ENCODE assay signal across 8 mouse cellular contexts in the genomic region with DNA sequence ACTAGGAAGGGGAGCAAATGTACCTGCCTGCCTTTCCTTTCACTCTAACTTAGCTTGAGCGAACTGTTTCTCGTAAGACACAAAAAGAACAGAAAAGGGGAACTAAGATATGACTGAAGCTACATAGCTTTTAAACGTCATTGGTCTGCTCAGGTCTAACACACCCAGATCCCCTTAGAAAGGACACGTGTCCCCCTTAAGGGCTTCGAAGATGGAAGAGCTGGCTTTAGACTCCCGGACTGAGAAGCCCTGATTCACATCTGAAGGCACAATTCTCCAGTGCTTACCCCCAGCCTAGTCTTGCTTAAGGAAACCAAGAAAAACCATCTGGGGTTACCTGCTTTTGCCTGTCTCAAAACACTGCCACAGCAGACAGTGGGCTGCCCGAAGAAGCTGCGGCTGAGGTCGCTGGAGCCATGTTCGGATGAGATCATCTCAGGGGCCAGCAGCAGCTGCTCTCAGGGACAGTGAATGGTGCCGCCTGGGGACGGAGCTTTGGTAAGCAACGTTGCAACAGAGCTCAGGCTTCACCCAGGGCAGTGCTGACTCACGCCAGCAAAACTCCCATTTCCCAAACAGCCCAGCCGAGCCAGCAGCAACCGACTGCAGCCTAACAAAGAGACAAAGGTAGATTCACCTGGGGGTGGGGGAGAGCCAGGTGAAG. TPM values are rescaled to one million over a fixed set of nuclear protein-coding genes. Genes with fewer than 3 reads are reported as not detected.
DNase-seq lines count a peak whose midpoint lies in the region; ATAC-seq lines count a peak whose summit lies in the region.
"Had no signal": no experiment of that assay in that cellular context is flagged by ENCODE, and none has a peak within 500 bp of the region (broad histone marks: within the 10 kb centered on the region; RNA-seq: fewer than 3 reads in every experiment).

No protein-coding gene starts in this region.

- H3K4me3 ChIP-seq in hindbrain, embryonic 14.5 days (replicated peaks; ENCODE audit: low read length) = 0 out of 2 replicates have a peak overlapping the region, but pooled peaks have one; percentile 11
- no peak overlapping the region for H3K4me3 ChIP-seq in limb, embryonic 12.5 days (replicated peaks)
- no peak overlapping the region for H3K4me3 ChIP-seq in midbrain, embryonic 12.5 days

- peak overlapping the region; percentile 34 for H3K9ac ChIP-seq in hindbrain, embryonic 14.5 days
- H3K9ac ChIP-seq in limb, embryonic 12.5 days (replicated peaks) = no peak overlapping the region; the same call in 1 of the 2 replicates
- 0 out of 2 replicates have a peak overlapping the region, but pooled peaks have one; percentile 28 for H3K9ac ChIP-seq in midbrain, embryonic 12.5 days (replicated peaks)

- peak overlapping the region; percentile 26 for H3K4me2 ChIP-seq in hindbrain, embryonic 14.5 days (replicated peaks)
- peak overlapping the region; percentile 37 for H3K4me2 ChIP-seq in limb, embryonic 12.5 days
- H3K4me2 ChIP-seq in midbrain, embryonic 12.5 days (replicated peaks) = peak overlapping the region; percentile 34

- H3K4me1 ChIP-seq in hindbrain, embryonic 14.5 days (replicated peaks; ENCODE audit: control insufficient read depth, insufficient read depth, low read length) = peaks cover 22% of the 10 kb centered on the region
- H3K4me1 ChIP-seq in limb, embryonic 12.5 days (replicated peaks) = peaks cover 43% of the 10 kb centered on the region
- H3K4me1 ChIP-seq in midbrain, embryonic 12.5 days = peaks cover 32% of the 10 kb centered on the region

- peak overlapping the region; percentile 30; the same call in 1 of the 2 replicates for H3K27ac ChIP-seq in hindbrain, embryonic 14.5 days
- H3K27ac ChIP-seq in limb, embryonic 12.5 days = peak overlapping the region; percentile 53
- H3K27ac ChIP-seq in midbrain, embryonic 12.5 days (replicated peaks) = peak overlapping the region; percentile 12; the same call in 1 of the 2 replicates

- ATAC-seq in hindbrain, embryonic 14.5 days (ENCODE audit: low FRiP score) = no peak
- peak; percentile 59; the same call in 1 of the 2 replicates for ATAC-seq in limb, embryonic 12.5 days (ENCODE audit: insufficient number of reproducible peaks, insufficient read depth, low FRiP score, low TSS enrichment, low read depth)
- no peak; the same call in 1 of the 2 replicates for ATAC-seq in midbrain, embryonic 12.5 days (ENCODE audit: low FRiP score, low read depth)

- 30% methylated on average over 16 of the region's 16 CpGs for WGBS in hindbrain, embryonic 14.5 days
- 38% methylated on average over 16 of the region's 16 CpGs for WGBS in limb, embryonic 12.5 days
- 28% methylated on average over 16 of the region's 16 CpGs for WGBS in midbrain, embryonic 12.5 days

- DNase-seq in adrenal gland, adult (ENCODE audit: inconsistent age in 2 of 2, low spot score in 1 of 2) = peak; percentile 89 to 94
- DNase-seq in cerebellum, postnatal 10 days = peak; percentile 49 to 54
- peak; percentile 78 for DNase-seq in gastrocnemius, adult 18-20 months (ENCODE audit: low spot score)
- DNase-seq in hindbrain, embryonic 14.5 days (ENCODE audit: low spot score) = no peak
- DNase-seq in spleen, adult 12 weeks (ENCODE audit: low spot score) = peak; percentile 72

- no peaks in the 10 kb centered on the region for H3K36me3 ChIP-seq in hindbrain, embryonic 14.5 days (replicated peaks; ENCODE audit: control insufficient read depth, insufficient read depth)
- H3K36me3 ChIP-seq in limb, embryonic 12.5 days = no peaks in the 10 kb centered on the region
- H3K36me3 ChIP-seq in midbrain, embryonic 12.5 days = no peaks in the 10 kb centered on the region

- no peaks in the 10 kb centered on the region for H3K27me3 ChIP-seq in hindbrain, embryonic 14.5 days (ENCODE audit: control insufficient read depth, insufficient read depth, low read length)
- H3K27me3 ChIP-seq in limb, embryonic 12.5 days = peaks cover 4% of the 10 kb centered on the region; the same call in 1 of the 2 replicates
- H3K27me3 ChIP-seq in midbrain, embryonic 12.5 days = no peaks in the 10 kb centered on the region

- no peaks in the 10 kb centered on the region for H3K9me3 ChIP-seq in hindbrain, embryonic 14.5 days (ENCODE audit: control insufficient read depth, low read length)
- H3K9me3 ChIP-seq in limb, embryonic 12.5 days = no peaks in the 10 kb centered on the region
- no peaks in the 10 kb centered on the region for H3K9me3 ChIP-seq in midbrain, embryonic 12.5 days

RNA-seq across cellular contexts. Expression of gene Rffl, which starts 25.5 kb away (rescaled TPM):
- 1 to 10 TPM; 6.3 to 7.4 TPM for total RNA-seq in gastrocnemius, adult 18-20 months (2021)
- polyA plus RNA-seq in hindbrain, embryonic 14.5 days (2014; fragmentation: Nextera tagmentation; extraction: Ambion mirVana) = 4.3 and 5.0 TPM in 2 replicates
- 18.8 and 19.5 TPM in 2 replicates for polyA plus RNA-seq in limb, embryonic 12.5 days (2016; fragmentation: Nextera tagmentation; extraction: Ambion mirVana)
- 7.9 and 8.9 TPM in 2 replicates for polyA plus RNA-seq in midbrain, embryonic 12.5 days (2016; fragmentation: Nextera tagmentation; extraction: Ambion mirVana)

RNA-seq across cellular contexts. Expression of gene Rad51d, which starts 44.9 kb away (rescaled TPM):
- total RNA-seq in gastrocnemius, adult 18-20 months (2021) = 1 to 10 TPM; 2.9 to 4.7 TPM
- polyA plus RNA-seq in hindbrain, embryonic 14.5 days (2014; fragmentation: Nextera tagmentation; extraction: Ambion mirVana) = 14.0 and 14.3 TPM in 2 replicates
- polyA plus RNA-seq in limb, embryonic 12.5 days (2016; fragmentation: Nextera tagmentation; extraction: Ambion mirVana) = 10.3 and 11.8 TPM in 2 replicates
- polyA plus RNA-seq in midbrain, embryonic 12.5 days (2016; fragmentation: Nextera tagmentation; extraction: Ambion mirVana) = 12.8 and 14.1 TPM in 2 replicates

RNA-seq across cellular contexts. Expression of gene Fndc8, which starts 46.4 kb away (rescaled TPM):
- not detected for total RNA-seq in gastrocnemius, adult 18-20 months (2021)
- polyA plus RNA-seq in hindbrain, embryonic 14.5 days (2014; fragmentation: Nextera tagmentation; extraction: Ambion mirVana) = 0.37 and 0.77 TPM in 2 replicates
- 0.32 and 0.49 TPM in 2 replicates for polyA plus RNA-seq in limb, embryonic 12.5 days (2016; fragmentation: Nextera tagmentation; extraction: Ambion mirVana)
- 0.27 and 0.64 TPM in 2 replicates for polyA plus RNA-seq in midbrain, embryonic 12.5 days (2016; fragmentation: Nextera tagmentation; extraction: Ambion mirVana)
- total RNA-seq: left cerebral cortex, postnatal 10 days had no signal
